In genomic region chr1:134708274-134708673, GRCm38 (mm10) we compare ENCODE assay signal across 10 mouse cellular contexts.
DNase-seq lines count a peak whose midpoint lies in the region; ATAC-seq and TF ChIP-seq lines count a peak whose summit lies in the region.
"Had no signal": no experiment of that assay in that cellular context is flagged by ENCODE, and none has a peak within 500 bp of the region (broad histone marks: within the 10 kb centered on the region; RNA-seq: fewer than 3 reads in every experiment).

No protein-coding gene starts in this region.

- no peak for TF ChIP-seq CTCF in cerebellum, adult 2 months (IDR thresholded peaks at IDR 0.05; ENCODE audit: borderline replicate concordance, insufficient read depth, low read depth, low read length)
- no peak for TF ChIP-seq CTCF in stomach, postnatal 0 days (IDR thresholded peaks at IDR 0.05; ENCODE audit: low read depth)

- H3K4me3 ChIP-seq in cerebellum, adult 2 months (replicated peaks; ENCODE audit: insufficient read depth, low read depth, low read length): peak overlapping the region; percentile 95
- peak overlapping the region; percentile 47 for H3K4me3 ChIP-seq in limb, embryonic 14.5 days (replicated peaks; ENCODE audit: low read length)
- peak overlapping the region; percentile 43 for H3K4me3 ChIP-seq in stomach, postnatal 0 days (ENCODE audit: low read depth, low read length)

- no peaks in the 10 kb centered on the region for H3K27me3 ChIP-seq in cerebellum, adult 2 months (ENCODE audit: control insufficient read depth, insufficient read depth, low read length)
- peaks cover 55% of the 10 kb centered on the region for H3K27me3 ChIP-seq in limb, embryonic 14.5 days (ENCODE audit: control insufficient read depth, insufficient read depth, low read length)
- no peaks in the 10 kb centered on the region for H3K27me3 ChIP-seq in stomach, postnatal 0 days (ENCODE audit: control insufficient read depth, insufficient read depth, low read length)

- no peak for TF ChIP-seq POLR2A in cerebellum, adult 2 months (IDR thresholded peaks at IDR 0.05; ENCODE audit: borderline replicate concordance, insufficient read depth, low read length)
- TF ChIP-seq POLR2A in limb, embryonic 14.5 days (IDR thresholded peaks at IDR 0.05; ENCODE audit: borderline replicate concordance, extremely low read depth, insufficient read depth, insufficient read length): no peak

- no peaks in the 10 kb centered on the region for H3K36me3 ChIP-seq in limb, embryonic 14.5 days (ENCODE audit: control insufficient read depth, insufficient read depth, low read length)
- H3K36me3 ChIP-seq in stomach, postnatal 0 days (ENCODE audit: control insufficient read depth, insufficient read depth, low read length): no peaks in the 10 kb centered on the region

- H3K9me3 ChIP-seq in limb, embryonic 14.5 days (ENCODE audit: control insufficient read depth, low read length): no peaks in the 10 kb centered on the region
- H3K9me3 ChIP-seq in stomach, postnatal 0 days (ENCODE audit: control insufficient read depth, low read length): no peaks in the 10 kb centered on the region

- H3K4me2 ChIP-seq in limb, embryonic 14.5 days (replicated peaks; ENCODE audit: low read depth, low read length, severe bottlenecking): peak overlapping the region; percentile 96
- peak overlapping the region; percentile 83 for H3K4me2 ChIP-seq in stomach, postnatal 0 days (replicated peaks; ENCODE audit: low read depth)

- DNase-seq in cerebellum, adult 2 months: peak in 1 of 2 experiments; percentile 39
- DNase-seq in cerebellum, postnatal 10 days: no peak
- peak; percentile 13 for DNase-seq in thymus, postnatal 4 days
- DNase-seq in thymus, postnatal 0 days (ENCODE audit: low spot score): no peak
- no peak for DNase-seq in limb, embryonic 14.5 days (ENCODE audit: low spot score)
- no peak for DNase-seq in stomach, postnatal 0 days (ENCODE audit: low spot score)
- no peak for DNase-seq in testis, postnatal 14 days (ENCODE audit: low spot score)
- DNase-seq in embryo, embryonic 10 days (ENCODE audit: low spot score): no peak
- DNase-seq: adrenal gland, adult 2 months had no signal

- TF ChIP-seq EP300 in stomach, postnatal 0 days (optimal IDR thresholded peaks at IDR 0.05): no peak

- H3K27ac ChIP-seq in cerebellum, adult 2 months (ENCODE audit: insufficient read depth, low read length): peak overlapping the region; percentile 98
- H3K27ac ChIP-seq in limb, embryonic 14.5 days (replicated peaks; ENCODE audit: low read depth, low read length): no peak overlapping the region
- no peak overlapping the region for H3K27ac ChIP-seq in stomach, postnatal 0 days (replicated peaks)
- H3K27ac ChIP-seq: macrophage had no signal

- H3K4me1 ChIP-seq in cerebellum, adult 2 months (ENCODE audit: control insufficient read depth, insufficient read depth, low read length): peaks cover 66% of the 10 kb centered on the region
- peaks cover 15% of the 10 kb centered on the region; the same call in 1 of the 2 replicates for H3K4me1 ChIP-seq in limb, embryonic 14.5 days (ENCODE audit: control insufficient read depth, insufficient read depth, low read length)
- H3K4me1 ChIP-seq in stomach, postnatal 0 days (replicated peaks; ENCODE audit: control insufficient read depth, insufficient read depth): 0 out of 2 replicates have a peak, but pooled peaks cover 2% of the 10 kb centered on the region

- no peak for ATAC-seq in limb, embryonic 14.5 days (ENCODE audit: low FRiP score, low read depth)
- no peak for ATAC-seq in stomach, postnatal 0 days (ENCODE audit: low FRiP score, low TSS enrichment)

- WGBS in cerebellum, adult 2 months: 23% methylated on average over 8 of the region's 8 CpGs
- WGBS in limb, embryonic 14.5 days: 20% methylated on average over 8 of the region's 8 CpGs
- 20% methylated on average over 8 of the region's 8 CpGs for WGBS in stomach, postnatal 0 days

- no peak overlapping the region for H3K9ac ChIP-seq in limb, embryonic 14.5 days (ENCODE audit: low read depth, low read length, severe bottlenecking)
- H3K9ac ChIP-seq in stomach, postnatal 0 days (ENCODE audit: low read length): peak overlapping the region; percentile 18; the same call in 1 of the 2 replicates

Comparison
In these comparisons a context has a peak if more than half of its experiments do, and no peak if none do; other contexts are left out.
1. H3K4me3 ChIP-seq: peak in every context shown above with its lines; median percentile 95 in cerebellum, adult 2 months; 47 in limb, embryonic 14.5 days; 43 in stomach, postnatal 0 days.